Mouse (Mus musculus): ENCODE data around the gene Cabp4. TPM values are rescaled to one million over a fixed set of nuclear protein-coding genes. Genes with fewer than 3 reads are reported as not detected.

Gene Cabp4
- total and polyA plus RNA-seq, 3 experiments = 2.8 to 11.8 (median 6.4) TPM

GRCm38 (mm10) chr19:4162646-4163542 is 19.1 kb upstream of the Cabp4 start, which contains the start of gene Rps6kb2:
Rps6kb2 (minus strand) TSS chr19:4163354.
- TF ChIP-seq ELF1 (IDR thresholded peaks at IDR 0.05; ENCODE audit: low read depth, low read length) = peak; percentile 70
- no peak for TF ChIP-seq PAX5 (IDR thresholded peaks at IDR 0.05; ENCODE audit: low read length)
- no peak for TF ChIP-seq MXI1 (IDR thresholded peaks at IDR 0.05; ENCODE audit: low read depth, low read length)
- TF ChIP-seq NRF1 (IDR thresholded peaks at IDR 0.05; ENCODE audit: low read depth, low read length) = peak; percentile 61
- TF ChIP-seq ZMIZ1 (IDR thresholded peaks at IDR 0.05; ENCODE audit: low read depth, low read length) = peak; percentile 56; the same call in 1 of the 2 replicates
- no peak for TF ChIP-seq CHD1 (IDR thresholded peaks at IDR 0.05; ENCODE audit: low read depth, low read length)
- peak; percentile 94 for TF ChIP-seq SIN3A (IDR thresholded peaks at IDR 0.05; ENCODE audit: low read length)
- no peak for TF ChIP-seq ZC3H11A (IDR thresholded peaks at IDR 0.05; ENCODE audit: low read depth, low read length)
- TF ChIP-seq POLR2AphosphoS2 (IDR thresholded peaks at IDR 0.05; ENCODE audit: low read depth, low read length) = no peak
- peak; percentile 58; the same call in 1 of the 2 replicates for TF ChIP-seq IRF4 (IDR thresholded peaks at IDR 0.05; ENCODE audit: low read depth, low read length)
- TF ChIP-seq BHLHE40 (IDR thresholded peaks at IDR 0.05; ENCODE audit: low read depth, low read length) = no peak
- TF ChIP-seq KAT2A (IDR thresholded peaks at IDR 0.05; ENCODE audit: insufficient replicate concordance, low read length) = peak; percentile 96; the same call in 1 of the 2 replicates
- TF ChIP-seq TBP (conservative IDR thresholded peaks at IDR 0.05; ENCODE audit: low read depth, low read length) = peak; percentile 60; the same call in 1 of the 2 replicates
- TF ChIP-seq HCFC1 (IDR thresholded peaks at IDR 0.05; ENCODE audit: low read depth, low read length) = peak; percentile 97
- no peak for TF ChIP-seq ZKSCAN1 (IDR thresholded peaks at IDR 0.05; ENCODE audit: borderline replicate concordance, low read depth, low read length)
- TF ChIP-seq E2F4 (IDR thresholded peaks at IDR 0.05; ENCODE audit: insufficient replicate concordance, low read depth, low read length) = no peak
- peak; percentile 61; the same call in 1 of the 2 replicates for TF ChIP-seq MAX (IDR thresholded peaks at IDR 0.05; ENCODE audit: low read length)
- no peak for TF ChIP-seq RAD21 (IDR thresholded peaks at IDR 0.05; ENCODE audit: low read depth, low read length)
- peak; percentile 32; the same call in 1 of the 2 replicates for TF ChIP-seq JUND (conservative IDR thresholded peaks at IDR 0.05; ENCODE audit: low read depth, low read length)
- no peak for TF ChIP-seq ZNF384 (IDR thresholded peaks at IDR 0.05; ENCODE audit: low read depth, low read length)
- peak; percentile 64 for TF ChIP-seq NELFE (IDR thresholded peaks at IDR 0.05; ENCODE audit: low read depth, low read length)
- no peak for TF ChIP-seq UBTF (IDR thresholded peaks at IDR 0.05; ENCODE audit: low read depth, low read length)
- TF ChIP-seq USF2 (conservative IDR thresholded peaks at IDR 0.05; ENCODE audit: low read depth, low read length) = no peak
- TF ChIP-seq MEF2A (IDR thresholded peaks at IDR 0.05; ENCODE audit: borderline replicate concordance, low read depth, low read length) = peak; percentile 72
- peak; percentile 41; the same call in 1 of the 2 replicates for TF ChIP-seq GABPA (IDR thresholded peaks at IDR 0.05; ENCODE audit: insufficient replicate concordance, low read depth, low read length)
- TF ChIP-seq MYC (IDR thresholded peaks at IDR 0.05; ENCODE audit: low read depth, low read length) = 0 out of 2 replicates have a peak, but pooled peaks have one; percentile 17
- no peak for TF ChIP-seq EP300 (IDR thresholded peaks at IDR 0.05; ENCODE audit: low read length)
- TF ChIP-seq CHD2 (IDR thresholded peaks at IDR 0.05; ENCODE audit: low read length) = no peak
- TF ChIP-seq SMC3 (IDR thresholded peaks at IDR 0.05; ENCODE audit: low read depth, low read length) = no peak
- no peak for TF ChIP-seq JUN (IDR thresholded peaks at IDR 0.05; ENCODE audit: insufficient read depth, low read depth, low read length)
- no peak for TF ChIP-seq MAFK (IDR thresholded peaks at IDR 0.05; ENCODE audit: insufficient replicate concordance, low read length)
- TF ChIP-seq TCF12 (IDR thresholded peaks at IDR 0.05; ENCODE audit: low read depth, low read length) = peak; percentile 79
- TF ChIP-seq RCOR1 (conservative IDR thresholded peaks at IDR 0.05; ENCODE audit: low read depth, low read length) = no peak
- TF ChIP-seq USF1 (IDR thresholded peaks at IDR 0.05; ENCODE audit: low read depth, low read length) = no peak
- peak; percentile 74 for TF ChIP-seq POLR2A (IDR thresholded peaks at IDR 0.05; ENCODE audit: low read depth, low read length)
- no peak for TF ChIP-seq CTCF (conservative IDR thresholded peaks at IDR 0.05 in 1 of 2, IDR thresholded peaks at IDR 0.05 in 1 of 2; ENCODE audit: low read depth in 2 of 2, low read length in 2 of 2)
- 0 out of 2 replicates have a peak, but pooled peaks have one; percentile 37 for TF ChIP-seq ETS1 (conservative IDR thresholded peaks at IDR 0.05; ENCODE audit: low read depth, low read length)
- TF ChIP-seq MAZ (IDR thresholded peaks at IDR 0.05; ENCODE audit: low read depth, low read length) = peak; percentile 68; the same call in 1 of the 2 replicates
- in situ Hi-C loops (cut with MboI; ENCODE audit: low pct_ligation_motif_present, low pct_unique_long_range_greater_than_20kb, low sequenced_read_pairs) (no loop called here), dilution Hi-C loops (cut with MboI; ENCODE audit: extremely low pct_ligation_motif_present, extremely low pct_unique_long_range_greater_than_20kb, low sequenced_read_pairs) (no loop called here)
- Histone ChIP-seq H3K4me1 (ENCODE audit: control insufficient read depth in 1 of 2, insufficient read depth in 2 of 2) (peaks cover 9 to 40% of the 10 kb centered on the region in 2 experiments), H3K27me3 (replicated peaks) (no peaks in the 10 kb centered on the region), H3K9me3 (replicated peaks; ENCODE audit: low read length) (no peaks in the 10 kb centered on the region), H3K4me3 (replicated peaks in 1 of 3; ENCODE audit: low read depth in 2 of 3, low read length in 2 of 3, poor library complexity in 1 of 3) (peak within 1 kb of the TSS; percentile 56 to 71 (median 67)), H3K27ac (ENCODE audit: insufficient read depth, low read depth) (no peak within 1 kb of the TSS; the same call in 1 of the 2 replicates), H3K36me3 (replicated peaks in 1 of 2; ENCODE audit: control insufficient read depth in 1 of 2, insufficient read depth in 1 of 2, low read length in 1 of 2) (peaks cover 33 to 54% of the 10 kb centered on the region in 2 experiments), H3K79me2 (replicated peaks; ENCODE audit: control insufficient read depth, extremely low read depth, insufficient read depth, poor library complexity, severe bottlenecking) (peaks cover 10% of the 10 kb centered on the region), H3K9ac (ENCODE audit: insufficient read depth, low read depth) (peak within 1 kb of the TSS; percentile 95), H3K4me2 (ENCODE audit: insufficient read depth, low read depth, poor library complexity, severe bottlenecking) (peak within 1 kb of the TSS; percentile 92)
- DNase-seq (ENCODE audit: extremely low read depth) = peak; percentile 97

Data from CH12.LX (cell line).